Mouse (Mus musculus): ENCODE data around the gene Cep85l. TPM values are rescaled to one million over a fixed set of nuclear protein-coding genes. Genes with fewer than 3 reads are reported as not detected.

The Cep85l gene
- total RNA-seq (2023) = 14.0 TPM

DNA sequence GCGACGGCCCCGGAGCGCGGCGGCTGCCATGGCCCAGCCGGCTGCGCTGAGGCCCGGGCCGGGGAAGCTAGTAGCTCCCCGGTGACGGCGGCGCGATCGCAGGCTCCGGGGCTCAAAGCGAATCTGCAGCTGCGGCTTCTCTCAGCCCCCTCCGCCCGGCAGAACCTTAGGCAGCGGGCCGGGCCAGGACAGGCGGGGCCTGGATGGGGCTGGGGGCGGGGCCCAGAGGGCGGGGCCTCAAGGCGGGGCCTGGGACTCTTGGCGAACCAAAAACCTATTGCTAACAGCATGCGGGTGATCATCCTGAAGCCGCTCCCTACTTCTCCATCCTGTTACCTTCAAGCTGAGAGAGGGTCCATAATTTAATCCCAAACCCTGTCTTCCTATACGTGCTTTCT lies at the start of gene Cep85l:
Gene Cep85l, minus strand, starts transcription at position 239 of the 398 bp plus-strand sequence.

DNA sequence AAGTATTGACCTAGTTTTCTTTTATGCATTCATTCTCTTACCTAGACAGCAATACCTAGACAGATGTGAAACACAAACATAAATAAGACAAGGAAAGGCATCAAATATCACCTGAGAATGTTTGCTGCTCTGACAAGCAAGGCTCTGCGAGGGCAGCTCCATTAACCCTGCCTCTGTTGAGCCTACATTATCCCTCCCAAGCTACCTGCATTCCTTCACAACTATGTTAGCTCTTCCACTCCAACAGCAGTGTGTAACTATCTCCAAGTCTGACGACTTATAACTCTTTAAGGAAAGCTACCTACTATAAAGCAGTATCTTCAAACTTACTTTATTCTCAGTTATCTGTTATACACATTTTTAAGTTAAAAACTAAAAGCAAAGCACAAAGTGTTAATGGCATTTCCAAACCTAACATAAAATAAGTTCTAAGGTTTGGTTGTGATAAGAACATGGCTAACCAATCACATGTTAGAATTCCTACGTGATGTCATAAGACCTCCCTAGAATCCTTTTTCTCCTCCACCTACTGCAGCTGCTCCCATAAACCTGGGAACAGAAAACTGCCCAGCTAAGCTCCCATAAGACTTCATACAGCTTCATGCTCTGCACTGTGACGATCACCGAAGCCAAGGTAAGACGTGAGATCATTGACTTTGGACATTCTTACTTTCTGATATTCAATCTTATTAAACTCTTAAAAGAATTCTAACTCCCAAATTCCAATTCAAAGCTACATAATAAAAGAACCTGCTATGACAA lies 42.4 kb downstream of the Cep85l start, which contains the start of gene Pln:
Gene Pln, plus strand, starts transcription at position 506 of the 762 bp plus-strand sequence.

Other genes starting within 250 kb of the Cep85l start
- not detected for gene Pln, start 42.3 kb downstream of the Cep85l start, total RNA-seq (2023)
- gene Asf1a, start 216.8 kb upstream of the Cep85l start, total RNA-seq (2023) = 31.8 TPM

All from CD4-positive naive resting alpha-beta T cell, adult 76 days (primary cell).